Mouse (Mus musculus) kidney, adult 9 months (tissue): ENCODE data around the gene Rab1b.

ENCODE experiments used
- DNase-seq: peaks from one replicate; pipeline ENCODE4 v3.0.0; 2022

Gene Rab1b

GRCm38 (mm10) chr19:5071077-5071476, 35.8 kb downstream of the Rab1b start:
- DNase-seq: no peak

DNA sequence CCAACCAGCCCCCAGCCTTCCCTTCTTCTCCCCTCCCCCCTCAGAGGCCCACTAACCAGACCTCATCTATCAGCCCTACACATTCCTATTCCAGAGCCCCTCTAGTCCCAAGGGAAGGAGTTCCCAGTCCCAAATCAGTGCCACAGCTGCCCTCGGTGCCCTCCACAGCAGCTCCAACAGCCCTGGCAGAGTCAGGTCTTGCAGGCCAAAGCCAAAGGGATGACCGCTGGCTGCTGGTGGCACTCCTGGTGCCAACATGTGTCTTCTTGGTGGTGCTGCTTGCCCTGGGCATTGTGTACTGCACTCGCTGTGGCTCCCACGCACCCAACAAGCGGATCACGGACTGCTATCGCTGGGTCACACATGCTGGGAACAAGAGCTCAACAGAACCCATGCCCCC, 36.9 kb downstream of the Rab1b start:
- DNase-seq: no peak

DNA sequence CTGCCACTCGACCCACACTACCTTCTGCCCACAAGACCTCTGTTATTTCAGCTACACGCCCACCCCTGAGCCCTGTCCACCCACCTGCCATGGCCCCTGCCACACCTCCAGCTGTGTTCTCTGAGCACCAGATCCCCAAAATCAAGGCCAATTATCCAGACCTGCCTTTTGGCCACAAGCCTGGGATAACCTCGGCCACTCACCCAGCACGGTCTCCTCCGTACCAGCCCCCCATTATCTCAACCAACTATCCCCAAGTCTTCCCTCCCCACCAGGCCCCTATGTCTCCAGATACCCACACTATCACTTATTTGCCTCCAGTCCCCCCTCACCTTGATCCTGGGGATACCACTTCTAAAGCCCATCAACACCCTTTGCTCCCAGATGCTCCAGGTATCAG, 37.4 kb downstream of the Rab1b start:
- DNase-seq: no peak

GRCm38 (mm10) chr19:5068570-5069234, 38.2 kb downstream of the Rab1b start:
- no peak for DNase-seq

- DNase-seq: peak; percentile 40
Measured at GRCm38 (mm10) chr19:5067867-5068569, 38.9 kb downstream of the Rab1b start, which contains the start of gene Cd248. Gene Cd248 (plus strand): TSS chr19:5068078.

- DNase-seq: no peak
Measured at GRCm38 (mm10) chr19:5067040-5067799, 39.7 kb downstream of the Rab1b start.

- no peak for DNase-seq
Measured at GRCm38 (mm10) chr19:5065104-5065503, 41.8 kb downstream of the Rab1b start.

- DNase-seq: no peak
Measured at GRCm38 (mm10) chr19:5062446-5062845, 44.4 kb downstream of the Rab1b start.

DNA sequence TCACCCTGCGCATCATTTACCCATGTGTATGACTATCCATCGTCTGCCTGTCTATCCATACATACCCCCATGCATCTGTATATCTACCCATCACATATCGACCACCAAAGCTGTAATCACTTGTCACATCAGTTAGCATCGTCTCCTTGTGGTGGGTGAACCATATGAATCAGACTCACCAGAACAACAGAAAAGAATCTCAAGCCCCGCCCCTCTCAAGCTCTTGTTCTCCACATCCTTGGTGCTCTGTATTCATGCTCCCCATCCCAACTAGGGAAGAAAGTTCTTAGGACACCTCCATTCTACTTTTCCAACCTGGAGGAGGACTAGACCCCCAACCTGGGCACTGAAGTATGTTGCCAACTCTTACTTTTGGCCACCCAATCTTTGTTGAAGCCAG, 44.8 kb downstream of the Rab1b start:
- DNase-seq: no peak

- no peak for DNase-seq
Measured at GRCm38 (mm10) chr19:5060365-5061330, 46.2 kb downstream of the Rab1b start.

DNA sequence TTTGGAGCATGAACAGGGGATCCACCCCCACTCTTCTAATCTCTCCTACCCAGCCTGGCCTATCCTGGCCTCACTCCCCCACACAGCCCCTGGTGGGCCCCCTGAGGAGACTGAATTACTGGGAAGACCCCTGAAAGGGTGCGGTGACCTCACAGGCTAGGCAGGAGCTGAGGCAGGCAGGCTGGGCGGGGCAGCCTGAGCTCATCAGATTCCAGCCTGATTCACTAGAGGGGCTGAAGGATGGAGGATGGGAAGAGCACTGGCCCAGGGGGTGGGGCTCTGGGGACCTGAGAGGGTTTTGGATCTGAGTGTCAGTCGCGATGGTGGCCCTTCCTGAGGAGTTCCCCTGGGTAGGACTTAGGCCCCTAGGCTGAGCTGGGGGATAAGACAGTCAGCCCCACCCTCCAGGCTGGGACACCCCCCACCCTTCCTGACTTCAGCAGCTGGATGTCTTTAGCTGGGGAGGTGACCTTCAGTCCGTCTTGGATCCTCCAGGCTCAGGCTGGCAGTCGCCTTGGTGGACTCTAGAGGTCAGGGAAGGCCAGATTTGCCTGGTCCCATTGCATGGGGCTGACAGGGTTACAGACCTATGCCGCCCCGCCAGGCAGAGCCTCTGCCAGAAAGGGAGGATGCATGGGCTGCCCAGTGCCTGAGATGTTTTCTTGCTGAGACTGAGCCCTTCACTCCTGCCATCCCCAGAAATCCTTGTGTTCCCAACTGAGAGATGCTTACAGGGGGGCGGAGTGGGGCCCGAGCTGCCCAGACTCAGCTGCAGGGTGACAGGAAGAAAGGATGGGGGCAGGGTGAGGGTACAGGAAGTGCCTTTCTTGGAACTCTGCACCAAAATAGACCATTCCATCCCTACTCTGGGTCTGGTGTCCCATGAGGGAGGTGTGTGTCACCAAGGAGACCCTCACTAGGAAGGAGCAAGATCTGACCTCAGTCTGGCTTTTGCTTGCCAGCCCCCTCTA, 47.8 kb downstream of the Rab1b start:
- DNase-seq: no peak

DNA sequence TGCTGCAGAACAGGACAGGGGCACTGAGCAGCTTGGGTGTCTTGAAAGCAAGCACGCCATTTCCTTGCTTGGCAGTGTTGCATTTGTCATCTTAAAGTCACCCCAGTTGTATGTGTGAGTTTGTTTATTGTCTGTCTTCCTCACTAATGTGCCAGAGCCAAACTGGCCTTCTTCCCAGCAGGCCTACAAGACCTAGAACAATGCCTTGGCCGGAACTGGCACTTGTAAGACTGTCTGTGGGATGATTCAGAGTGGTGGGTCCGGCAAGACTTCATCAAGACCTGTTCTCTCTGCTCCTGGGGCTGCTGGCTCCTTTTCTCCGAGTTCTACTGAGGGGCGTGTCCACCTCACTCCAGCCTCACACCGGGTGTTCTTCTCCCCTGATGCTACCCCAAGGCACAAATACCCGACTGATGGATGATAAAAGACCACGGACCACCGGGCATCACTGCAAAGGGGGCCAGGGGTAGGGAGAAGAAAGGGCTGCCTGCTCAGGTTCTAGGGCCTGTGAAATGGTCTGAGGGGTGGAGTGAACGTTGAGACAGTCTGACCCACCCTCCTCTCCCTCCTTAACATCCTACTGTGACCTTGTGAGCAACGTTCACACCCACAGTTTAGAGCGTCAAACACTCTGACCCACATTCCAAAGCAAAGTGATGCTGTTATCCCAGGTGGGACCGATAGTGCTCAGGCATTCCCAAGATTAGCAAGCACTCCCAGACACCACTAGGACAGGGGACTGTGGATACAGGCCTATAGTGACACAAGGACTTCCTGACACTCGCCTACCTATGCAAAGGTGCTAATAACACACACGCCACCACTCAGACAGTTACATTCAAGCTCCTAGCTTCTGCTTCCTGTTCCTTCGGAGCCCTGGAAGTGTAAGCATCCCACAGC, 48.7 kb downstream of the Rab1b start:
- no peak for DNase-seq

GRCm38 (mm10) chr19:5056251-5056650, 50.6 kb downstream of the Rab1b start:
- DNase-seq: no peak

DNA sequence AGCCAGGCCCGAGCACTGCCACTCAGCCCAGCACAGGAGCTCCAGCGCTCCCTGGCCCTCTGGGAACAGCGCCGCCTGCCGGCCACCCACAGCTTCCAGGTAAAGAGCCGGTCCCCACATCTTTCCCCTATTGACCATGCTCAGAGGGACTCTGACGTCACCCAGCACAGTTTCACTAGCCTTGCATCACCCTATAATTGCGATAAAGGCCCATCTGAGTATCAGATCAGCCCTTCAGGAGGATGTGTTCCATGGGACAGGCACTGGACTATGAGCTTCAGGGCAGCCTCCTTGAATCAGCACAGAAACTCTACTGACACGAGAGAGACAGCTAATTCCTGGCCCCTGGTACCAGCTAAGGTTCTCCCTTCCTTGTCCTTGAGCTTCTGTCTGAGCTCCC, 53.0 kb downstream of the Rab1b start:
- peak; percentile 45 for DNase-seq

GRCm38 (mm10) chr19:5052853-5053252, 54.0 kb downstream of the Rab1b start:
- no peak for DNase-seq

DNA sequence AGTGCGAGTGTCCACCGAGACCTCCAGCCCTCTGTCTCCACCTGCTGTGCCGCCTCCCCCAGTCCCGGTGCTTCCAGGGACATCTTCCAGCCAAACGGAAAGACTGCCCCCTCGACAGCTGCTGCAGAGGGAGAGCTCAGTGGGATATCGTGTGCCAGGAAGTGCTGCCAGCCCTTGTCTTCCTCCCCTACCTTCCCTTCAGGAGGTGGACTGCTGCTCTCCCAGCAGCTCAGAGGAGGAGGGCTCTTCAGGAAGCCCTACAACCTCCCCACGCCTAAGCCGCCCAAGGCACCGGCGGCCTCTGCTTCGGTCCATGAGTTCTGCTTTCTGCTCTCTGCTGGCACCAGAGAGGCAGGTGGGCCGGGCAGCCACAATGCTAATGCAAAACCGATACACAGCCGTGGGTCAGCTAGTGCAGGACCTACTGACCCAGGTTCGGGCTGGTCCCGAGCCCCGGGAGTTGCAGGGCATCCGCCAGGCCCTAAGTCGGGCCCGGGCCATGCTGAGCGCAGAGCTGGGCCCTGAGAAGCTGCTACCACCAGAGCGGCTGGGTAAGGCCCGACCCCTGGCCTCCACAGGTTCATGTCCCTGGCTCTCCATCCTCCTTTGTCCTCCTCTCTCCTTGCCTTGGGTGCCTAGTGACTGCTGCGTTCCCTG, 54.6 kb downstream of the Rab1b start:
- DNase-seq: no peak

- DNase-seq: no peak
Measured at GRCm38 (mm10) chr19:5051515-5051914, 55.4 kb downstream of the Rab1b start.

DNA sequence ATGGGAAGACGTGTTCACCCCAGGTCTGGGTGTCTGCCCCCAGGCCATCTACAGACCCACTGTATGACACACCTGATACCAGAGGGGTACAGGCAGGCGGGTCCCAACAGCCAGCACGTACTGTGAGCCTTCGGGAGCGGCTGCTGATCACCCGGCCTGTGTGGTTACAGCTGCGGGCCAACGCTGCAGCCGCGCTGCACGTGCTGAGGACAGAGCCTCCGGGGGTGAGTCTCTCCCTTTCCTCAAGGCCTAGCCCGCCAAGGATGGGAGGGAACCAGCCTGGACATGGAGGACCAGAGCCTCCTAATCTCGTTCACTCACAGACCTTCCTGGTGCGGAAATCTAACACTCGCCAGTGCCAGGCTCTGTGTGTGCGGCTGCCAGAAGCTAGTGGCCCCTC, 55.8 kb downstream of the Rab1b start:
- DNase-seq: no peak

DNA sequence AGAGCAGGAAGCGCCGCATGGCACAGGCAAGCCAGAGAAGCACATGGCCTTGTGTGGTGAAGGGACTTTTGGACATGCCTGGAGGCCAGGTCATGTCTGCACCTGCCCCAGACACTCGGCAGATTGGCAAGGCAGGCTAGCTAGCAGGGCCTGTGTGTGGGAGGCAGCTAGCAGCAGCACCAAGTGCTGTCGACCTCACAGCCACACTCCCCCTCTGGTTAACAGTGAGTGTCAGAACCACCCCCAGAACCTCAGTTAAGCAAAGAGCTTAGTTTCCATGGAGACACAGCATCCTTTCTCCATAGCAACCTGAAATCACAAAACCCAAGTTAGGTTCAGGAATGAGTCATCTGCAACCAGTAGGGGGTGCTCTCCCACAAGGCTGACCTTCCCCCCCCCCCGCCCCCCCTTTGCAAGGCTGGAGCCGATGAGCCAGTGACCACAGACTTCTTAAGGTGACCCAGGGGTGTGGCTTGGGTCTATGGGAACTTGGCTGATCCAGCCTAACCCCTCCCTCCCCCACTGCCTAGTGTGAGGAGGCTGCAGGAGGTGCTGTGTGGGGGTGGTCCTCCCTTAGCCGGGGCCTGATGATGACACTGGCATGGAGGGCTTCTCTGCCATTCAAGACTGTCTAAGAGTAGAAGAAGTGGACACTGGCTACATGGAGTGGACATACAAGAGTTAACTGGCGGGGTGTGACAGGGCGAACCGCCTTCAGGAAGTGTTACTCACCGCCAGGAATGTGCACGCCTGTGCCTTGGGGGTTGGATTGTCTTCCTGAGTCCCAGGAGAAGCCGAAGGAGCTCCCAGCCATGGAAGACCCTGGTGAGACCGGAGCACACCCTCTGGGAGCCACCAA, 56.6 kb downstream of the Rab1b start, which contains the start of gene Rin1:
TSS of gene Rin1 (plus strand) at position 435 of the 859 bp plus-strand sequence.
- peak; percentile 61 for DNase-seq
